Mouse (Mus musculus) thymus, postnatal 10 days (tissue): ENCODE results near the gene Cyp46a1.

Experiments
- DNase-seq, 2 experiments: peaks; one replicate each; pipeline ENCODE4 v3.0.0; 2021; ENCODE audit warnings: low spot score in 2 of 2

Cyp46a1 gene

DNA sequence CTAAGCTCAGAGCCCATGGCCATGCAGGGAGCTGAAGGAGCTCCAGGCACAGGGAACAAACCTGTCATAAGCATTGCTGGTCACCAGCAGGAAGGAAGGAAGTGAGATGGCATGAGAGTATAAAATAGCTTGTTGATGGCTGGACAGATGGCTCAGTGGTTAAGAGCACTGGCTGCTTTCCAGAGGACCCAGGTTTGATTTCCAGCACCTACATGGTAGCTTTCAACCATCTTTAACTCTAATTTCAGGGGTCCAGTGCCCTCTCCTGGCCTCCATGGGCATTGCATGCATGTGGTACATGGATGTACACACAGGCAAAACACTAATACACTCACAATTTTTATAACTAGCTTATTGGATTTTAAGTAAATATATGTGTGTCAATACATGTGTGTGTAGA lies 21.8 kb downstream of the Cyp46a1 start:
- no peak for DNase-seq

DNA sequence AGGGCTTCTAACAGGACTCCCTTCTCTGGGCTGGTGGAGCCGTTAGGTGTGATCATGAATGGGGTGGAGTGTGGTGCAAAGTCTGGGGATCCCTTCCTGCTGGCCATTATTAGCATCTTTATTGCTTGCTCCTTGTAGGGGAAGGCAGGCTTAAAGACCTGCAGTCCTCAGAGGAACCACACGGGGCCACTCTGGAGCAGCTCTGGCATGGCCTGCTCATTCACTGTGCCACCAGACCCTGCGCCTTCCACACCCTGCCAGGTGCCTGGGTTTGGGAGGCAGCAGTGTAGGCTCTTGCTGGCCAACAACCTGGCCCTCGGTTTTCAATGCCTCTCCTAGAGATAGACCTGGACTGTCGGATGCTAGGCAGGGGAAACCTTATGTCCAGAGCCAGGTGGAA lies 29.6 kb downstream of the Cyp46a1 start:
- DNase-seq, result peak; percentile 5 to 37

DNA sequence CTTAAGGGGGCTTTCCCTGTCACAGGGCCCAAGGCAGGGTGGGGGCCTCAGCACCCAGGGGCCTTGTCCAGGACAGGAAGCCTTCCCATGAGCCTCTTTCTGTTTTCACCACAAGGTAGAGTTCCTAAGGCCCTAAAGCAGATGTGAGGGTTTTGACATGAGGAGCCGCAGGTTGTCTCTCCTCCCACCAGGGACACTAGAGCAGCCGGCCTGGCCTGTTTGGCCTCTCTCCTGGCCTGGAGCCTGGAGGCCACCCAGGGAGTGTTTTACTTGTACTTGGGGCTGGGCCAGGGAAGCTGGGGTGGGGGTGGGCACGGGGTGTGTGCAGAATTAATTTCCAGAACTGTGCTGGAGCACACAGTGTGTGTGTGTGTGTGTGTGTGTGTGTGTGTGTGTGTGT lies 31.2 kb downstream of the Cyp46a1 start:
- no peak for DNase-seq

DNA sequence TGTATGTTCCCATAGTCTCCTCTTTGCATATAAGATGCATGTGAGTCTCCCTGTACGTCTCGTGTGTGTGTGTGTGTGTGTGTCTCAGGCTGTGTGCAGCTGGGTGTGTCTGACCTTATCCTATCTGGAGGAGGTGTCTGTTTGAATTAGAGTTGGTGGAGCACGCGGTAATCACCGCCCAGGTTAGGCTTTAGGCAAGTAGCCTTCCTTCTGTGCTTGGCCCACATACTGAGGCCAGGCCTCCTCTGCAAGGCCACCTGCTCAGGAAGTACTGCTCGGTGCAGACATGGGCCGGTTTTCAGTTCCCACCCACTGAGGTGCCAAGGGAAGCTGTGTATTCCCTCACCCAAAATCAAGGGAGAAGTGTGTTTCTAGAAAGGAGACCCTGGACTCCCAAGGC lies 31.7 kb downstream of the Cyp46a1 start:
- DNase-seq, result no peak

DNA sequence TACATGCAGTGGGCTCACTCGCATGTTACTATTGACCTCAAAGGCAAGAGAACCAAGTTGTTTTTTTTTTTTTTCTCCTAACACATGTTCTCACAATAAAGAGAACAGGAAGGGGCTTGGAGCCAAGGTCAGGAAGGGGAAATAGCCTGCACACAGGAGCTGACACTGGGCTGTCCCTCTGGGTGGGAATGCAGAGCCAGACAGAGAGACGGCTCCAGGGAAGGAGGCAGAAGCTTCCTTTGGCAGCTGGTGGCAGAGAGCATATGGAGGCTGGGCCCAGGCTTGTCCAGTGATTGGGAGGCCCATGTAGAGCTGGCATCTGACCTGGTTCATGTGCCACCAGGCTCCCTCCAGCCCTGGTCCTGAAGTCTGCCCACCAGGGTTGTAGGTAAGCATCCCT lies 33.7 kb downstream of the Cyp46a1 start:
- no peak for DNase-seq

DNA sequence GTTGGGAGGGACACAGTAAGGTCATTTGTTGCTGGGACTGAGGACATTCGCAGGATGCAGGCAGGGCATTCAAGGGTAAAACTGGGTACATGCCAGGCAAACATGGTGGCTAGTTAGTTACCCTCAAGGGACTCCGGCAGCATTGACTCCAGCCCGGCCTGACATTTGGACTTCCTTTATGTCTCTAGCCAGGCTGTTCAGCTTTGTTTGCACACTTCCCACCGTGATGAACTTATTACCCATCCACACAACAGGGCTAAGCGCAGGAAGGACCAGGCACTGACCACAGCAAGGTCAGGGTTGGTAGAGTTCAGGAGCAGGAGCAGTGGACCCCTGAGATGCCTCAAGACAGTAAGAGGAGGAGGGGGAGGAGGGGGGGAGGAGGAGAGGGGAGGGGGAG lies 34.7 kb downstream of the Cyp46a1 start:
- DNase-seq, result no peak

DNA sequence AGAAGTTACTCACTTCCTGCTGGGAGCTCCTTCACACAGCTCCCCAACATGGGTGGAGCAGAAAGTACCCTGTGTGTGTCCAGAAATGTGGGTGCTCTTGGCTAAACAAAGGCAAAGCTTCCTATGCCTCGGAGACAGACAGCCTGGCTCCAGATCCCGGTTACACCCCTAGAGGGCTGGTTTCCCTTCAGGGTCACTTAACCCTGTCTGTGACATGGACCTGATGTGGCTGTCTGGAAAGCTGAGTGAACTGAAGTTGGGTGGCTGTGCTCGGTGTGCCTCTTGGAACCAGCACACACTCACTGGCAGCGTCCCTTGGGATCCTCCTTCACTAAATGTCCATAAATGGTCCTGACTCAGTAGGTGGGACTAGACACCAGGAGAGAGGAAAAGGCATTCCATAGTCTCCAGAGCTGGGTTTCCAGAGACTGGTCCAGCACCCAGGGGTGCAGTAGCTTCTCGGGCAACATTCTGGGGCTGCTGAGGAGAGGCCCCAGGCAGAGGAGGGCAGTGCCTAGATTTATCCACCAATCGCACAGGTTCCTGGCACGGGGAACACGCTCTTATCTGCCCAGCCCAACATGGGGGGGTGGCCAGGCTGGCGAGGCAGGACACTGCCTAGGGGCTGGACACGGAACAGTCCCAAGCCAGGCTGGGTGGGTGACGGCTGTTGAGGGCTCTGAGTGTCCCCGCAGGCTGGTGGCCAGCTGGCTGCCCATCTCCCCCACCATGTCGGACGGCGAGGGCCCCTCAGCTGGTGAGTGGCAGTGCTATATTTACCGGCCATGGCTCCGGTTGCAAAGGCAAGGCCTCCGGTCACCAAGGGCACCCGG lies 36.6 kb downstream of the Cyp46a1 start, which contains the start of gene Eml1:
Gene Eml1 (plus strand): TSS at position 362 of the 833 bp plus-strand sequence.
- DNase-seq, result no peak

DNA sequence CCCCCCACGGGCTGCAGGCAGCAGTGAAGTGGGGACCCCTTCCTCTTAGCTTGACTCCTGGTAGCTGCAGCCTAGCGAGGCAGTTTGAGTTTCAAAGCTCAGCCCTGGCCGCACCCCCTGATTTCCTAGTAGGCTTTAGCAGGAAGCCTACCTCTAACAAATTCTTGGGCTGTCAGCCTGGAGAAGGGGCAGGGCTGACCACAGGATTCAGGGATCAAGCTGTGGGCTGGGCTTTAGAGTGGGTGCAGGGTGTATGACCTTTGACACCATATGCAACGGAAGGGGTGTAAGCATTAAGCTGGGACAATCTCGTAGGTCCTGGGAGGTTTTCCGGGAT lies 37.2 kb downstream of the Cyp46a1 start:
- DNase-seq, result no peak

DNA sequence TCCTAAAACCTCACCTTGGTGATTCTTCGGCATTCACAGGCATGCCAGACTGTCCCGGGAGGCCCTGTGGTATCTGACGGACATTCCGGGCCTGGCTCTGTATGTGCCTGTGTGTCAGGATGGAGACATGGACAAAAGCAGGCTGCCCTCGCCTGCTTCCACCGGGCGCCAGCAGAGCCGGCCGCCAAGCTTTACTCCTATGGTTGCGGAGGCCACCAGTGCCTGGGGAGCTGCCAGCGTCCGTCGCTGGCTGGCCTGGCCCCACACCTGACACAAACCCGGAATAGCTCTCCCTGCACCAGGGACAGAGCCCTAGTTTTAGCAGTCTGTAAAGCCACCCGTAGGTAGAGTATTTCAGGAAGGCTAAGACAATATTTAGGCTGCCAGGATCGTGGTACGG lies 38.1 kb downstream of the Cyp46a1 start:
- no peak for DNase-seq

DNA sequence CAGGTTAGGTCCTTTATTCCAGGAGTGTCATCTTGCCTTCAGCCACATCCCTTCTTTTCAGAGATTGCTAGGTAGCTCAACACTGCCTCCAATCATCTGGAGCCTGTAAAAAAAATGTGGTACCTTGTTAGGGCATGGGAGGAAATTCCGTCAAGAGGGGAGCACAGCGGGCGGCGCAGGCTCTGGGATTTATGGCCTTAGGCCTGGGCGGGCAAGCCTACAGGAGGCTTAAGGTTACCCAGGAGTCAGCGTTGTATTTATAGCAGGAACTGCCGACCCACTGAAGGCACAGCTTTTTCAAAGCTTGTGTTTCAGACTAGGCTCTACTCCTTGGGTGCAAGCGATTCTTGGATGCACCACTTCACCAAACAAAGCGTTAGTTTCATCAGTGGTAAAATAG lies 39.4 kb downstream of the Cyp46a1 start:
- no peak for DNase-seq

DNA sequence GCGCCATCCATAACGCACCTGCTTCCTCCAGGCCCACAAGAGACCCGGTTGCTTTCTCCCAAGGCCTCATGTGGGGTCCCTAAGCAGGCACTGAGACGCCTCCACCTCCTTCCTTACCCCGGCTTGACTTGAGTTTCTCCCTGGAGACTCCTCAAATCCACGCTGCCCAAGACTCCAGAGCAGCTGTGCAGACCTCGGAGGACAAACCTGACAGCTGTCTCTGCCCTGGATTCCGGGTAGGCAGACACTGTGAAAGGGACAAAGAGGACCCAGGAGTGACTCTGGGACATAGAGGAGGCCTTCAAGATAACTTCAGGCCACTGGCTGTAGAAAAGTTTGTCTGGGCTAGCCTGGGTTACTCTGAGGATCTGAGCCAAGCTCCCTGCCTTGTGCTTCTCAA lies 40.5 kb downstream of the Cyp46a1 start:
- DNase-seq, result no peak

DNA sequence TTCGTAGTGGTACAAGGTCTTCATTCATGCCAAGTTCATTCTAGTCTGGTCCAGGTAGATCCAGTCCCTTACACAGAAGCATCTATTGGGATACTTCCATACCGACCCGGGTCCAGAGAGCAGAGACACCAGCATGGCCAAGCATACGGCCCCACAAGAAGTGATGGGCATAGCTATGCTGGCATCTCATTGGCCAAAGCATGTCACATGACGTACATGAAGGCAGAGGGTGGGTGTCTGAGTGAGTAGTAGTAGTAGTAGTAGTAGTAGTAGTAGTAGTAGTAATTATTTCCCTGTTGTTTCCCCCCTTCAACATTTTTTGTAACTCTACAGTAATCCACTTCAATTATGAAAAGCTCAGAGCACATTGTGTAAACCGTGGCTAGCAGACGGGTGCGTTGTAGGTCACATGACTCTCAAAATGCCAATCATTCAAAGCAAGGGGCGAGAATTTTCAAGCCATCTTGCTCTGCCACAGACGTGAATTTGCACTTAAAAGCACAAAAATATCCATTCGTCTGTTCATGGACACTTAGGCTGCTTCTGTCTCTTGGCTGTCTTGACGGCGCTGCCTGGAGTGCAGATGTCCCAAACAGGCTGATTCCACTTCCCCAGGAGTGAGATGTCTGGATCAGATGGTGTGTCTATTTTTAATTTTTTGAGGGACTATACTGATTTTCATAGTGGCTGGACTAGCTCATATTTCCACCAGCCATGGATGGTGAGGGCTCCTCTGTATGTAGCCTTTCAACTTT lies 44.4 kb downstream of the Cyp46a1 start:
- no peak for DNase-seq

DNA sequence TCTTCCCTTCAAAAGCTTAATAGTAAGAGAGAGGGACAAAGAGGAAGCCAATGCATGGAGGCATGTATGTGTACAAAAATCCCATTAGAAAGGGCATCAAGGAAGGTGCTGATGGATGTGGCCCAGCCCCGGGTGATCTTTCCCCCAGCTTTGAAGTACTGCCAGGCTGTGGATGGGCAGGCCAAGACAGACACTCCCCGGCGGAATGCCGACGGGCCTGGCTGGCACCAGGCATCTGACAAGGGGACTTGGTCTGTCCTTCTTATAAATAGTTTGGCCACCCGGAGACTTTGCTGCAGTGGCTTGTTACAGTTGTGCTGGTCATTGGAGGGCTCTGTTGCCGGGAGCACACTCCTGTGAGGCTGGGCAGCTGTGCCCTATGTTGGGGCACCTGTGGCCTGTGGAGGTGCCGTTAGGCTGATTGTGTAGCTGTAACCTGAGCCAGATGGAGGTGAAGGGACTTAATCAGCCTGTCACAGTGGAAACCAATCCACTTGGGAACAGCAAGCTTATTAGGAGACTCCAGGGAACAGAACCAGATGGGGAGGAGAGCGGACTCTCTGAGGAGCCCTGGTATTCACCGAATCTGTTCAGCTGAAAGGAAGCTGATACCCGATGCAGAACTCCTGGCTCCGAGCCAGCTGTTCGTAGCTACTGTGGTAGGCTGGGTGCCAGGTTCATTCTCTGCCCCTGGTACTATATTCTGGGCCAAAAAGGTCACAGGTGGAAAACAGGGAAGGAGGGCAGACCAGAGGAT lies 52.5 kb downstream of the Cyp46a1 start:
- no peak for DNase-seq

DNA sequence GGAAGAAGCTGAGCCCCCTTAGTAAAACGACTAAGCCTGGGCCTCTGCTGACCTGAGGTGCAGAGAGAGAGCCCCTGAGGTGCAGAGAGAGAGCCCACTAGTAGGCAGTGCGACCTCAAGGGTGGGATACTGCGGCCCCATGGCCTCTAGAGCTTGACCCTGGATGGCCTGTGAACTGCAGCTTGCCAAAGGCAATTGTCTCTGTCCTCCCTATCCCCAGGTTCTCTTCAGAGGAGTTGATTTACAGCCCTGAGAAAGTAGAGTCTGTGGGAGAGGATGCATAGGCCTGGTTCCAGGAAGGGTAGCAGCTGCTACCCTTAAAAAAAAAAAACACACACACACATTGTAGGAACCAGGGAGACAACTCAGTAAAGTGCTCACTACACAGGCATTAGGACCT lies 55.5 kb downstream of the Cyp46a1 start:
- no peak for DNase-seq

DNA sequence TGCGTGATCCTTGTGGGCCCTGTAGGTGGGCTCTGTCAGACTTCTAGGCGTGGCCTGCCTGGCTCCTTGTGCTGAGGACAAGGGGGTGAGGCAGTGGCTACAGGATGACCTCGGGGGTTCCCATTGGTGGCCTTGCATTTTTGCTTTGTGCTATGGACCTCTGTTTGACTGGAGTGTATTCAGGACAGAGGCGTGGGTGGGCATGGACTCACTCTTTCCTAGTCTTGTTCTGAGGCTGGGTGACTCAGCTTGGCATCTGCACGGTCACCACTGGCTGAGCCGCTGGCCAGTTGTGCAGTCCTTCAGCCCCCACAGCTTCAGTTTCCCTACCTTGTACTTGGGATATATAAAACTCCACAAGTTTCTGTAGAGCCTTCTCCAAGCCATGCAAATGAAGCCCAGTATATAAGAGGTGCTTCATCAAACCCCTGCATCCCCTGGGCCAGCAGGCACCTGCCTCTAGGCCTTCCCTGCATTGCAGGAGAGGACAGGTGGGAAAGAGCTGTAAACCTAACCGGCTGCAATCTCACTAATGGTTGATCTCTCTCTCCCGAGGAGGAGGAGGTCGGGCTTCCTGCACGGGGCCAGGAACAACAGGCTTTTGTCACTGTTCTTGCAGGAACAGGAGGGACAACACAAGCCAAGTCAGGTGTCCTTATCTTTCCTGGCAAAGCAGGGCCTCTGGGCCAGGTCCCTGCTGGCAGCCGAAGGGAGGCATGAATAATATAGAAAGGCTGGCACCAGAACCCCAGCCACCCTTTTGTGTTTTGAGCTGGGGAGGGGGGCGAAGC lies 58.3 kb downstream of the Cyp46a1 start:
- no peak for DNase-seq

DNA sequence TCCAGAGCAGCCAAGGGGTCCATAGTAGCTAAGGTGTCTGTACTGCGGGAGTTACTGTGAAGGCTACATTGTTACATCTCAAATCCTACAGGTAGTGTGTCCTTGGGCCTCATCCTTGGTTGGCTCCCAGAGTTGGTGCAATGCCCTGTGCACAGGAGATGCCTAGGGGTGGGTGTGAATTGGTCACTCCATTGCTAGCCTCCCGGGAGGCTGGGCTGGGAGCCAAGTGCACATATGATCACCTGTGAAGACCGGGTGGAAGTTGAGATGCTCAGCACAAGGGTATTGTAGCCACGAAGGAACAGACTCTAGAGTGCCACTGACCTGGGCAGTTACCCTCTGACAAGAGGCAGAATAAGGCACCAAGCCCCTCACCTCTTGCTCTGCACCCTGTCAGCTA lies 58.9 kb downstream of the Cyp46a1 start:
- no peak for DNase-seq

DNA sequence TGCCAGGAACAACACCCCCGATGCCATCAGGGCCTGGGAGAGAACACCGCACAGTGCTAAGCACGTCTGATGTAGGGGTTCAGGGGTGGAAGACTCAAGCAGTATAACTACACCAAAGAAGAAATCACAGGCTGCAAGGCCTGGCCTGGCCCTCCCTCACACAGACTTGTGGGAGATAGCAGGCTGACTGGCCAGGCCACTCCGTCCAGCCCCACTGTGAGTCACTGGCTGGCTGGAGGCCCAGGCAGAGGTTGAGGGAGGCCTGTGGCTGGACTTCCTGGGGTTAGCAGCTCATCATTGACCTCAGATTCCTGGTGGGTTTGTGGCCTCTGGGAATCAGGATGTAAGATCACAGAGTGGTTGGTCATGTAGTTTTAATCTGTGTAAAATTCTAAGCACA lies 59.5 kb downstream of the Cyp46a1 start:
- DNase-seq, result no peak

DNA sequence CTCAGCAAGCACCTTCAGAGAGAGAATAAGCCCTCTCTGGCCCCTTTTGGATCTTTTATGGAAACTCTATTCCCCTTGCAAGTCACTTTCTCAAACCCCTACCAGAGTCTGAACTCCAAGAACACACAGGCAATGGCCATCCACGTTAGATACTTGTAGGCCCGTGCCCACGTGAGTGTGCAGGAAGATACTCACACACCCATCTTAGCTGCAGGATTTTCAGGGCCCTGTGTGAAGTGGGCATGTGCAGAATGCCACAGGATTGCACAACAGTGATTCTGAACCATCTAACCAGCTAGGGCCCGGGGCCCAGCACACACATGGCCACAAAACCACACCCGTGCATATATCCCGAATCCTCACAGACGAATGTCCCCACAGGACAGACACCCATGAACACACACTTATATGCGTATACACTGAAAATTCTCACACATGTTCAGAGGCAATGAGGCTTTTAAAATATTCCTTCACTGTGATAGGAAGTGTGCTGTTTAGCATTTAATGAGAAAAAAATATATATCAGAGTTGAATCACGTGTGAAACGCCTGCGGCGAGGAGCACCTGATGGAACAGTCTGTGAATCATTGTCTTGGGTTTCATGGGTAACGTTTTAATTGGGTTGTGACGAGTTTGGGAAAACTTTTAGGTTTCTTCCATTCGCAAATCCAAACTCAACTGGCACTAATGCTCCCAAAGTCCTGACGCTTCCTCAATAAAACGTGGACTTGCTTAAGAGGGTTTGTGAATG lies 60.5 kb downstream of the Cyp46a1 start:
- DNase-seq, result no peak

DNA sequence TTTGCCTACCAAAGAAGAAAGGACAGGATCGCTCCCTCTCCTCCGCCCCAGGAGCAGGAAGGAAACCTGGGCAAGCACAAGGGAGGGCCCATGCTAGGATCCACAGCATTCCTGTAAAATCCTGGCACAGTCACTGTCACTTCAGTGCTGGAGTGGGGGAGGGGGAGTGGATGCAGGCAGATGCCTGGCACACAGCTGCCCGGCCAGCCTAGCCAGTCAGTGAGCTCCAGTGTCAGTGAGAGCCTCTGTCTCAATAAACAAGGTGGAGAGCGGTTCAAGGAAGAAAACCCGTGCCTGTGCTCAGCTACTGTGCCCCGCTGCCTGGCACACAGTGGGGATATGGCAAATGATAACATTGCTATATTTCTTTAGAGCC lies 61.1 kb downstream of the Cyp46a1 start:
- DNase-seq, result no peak

DNA sequence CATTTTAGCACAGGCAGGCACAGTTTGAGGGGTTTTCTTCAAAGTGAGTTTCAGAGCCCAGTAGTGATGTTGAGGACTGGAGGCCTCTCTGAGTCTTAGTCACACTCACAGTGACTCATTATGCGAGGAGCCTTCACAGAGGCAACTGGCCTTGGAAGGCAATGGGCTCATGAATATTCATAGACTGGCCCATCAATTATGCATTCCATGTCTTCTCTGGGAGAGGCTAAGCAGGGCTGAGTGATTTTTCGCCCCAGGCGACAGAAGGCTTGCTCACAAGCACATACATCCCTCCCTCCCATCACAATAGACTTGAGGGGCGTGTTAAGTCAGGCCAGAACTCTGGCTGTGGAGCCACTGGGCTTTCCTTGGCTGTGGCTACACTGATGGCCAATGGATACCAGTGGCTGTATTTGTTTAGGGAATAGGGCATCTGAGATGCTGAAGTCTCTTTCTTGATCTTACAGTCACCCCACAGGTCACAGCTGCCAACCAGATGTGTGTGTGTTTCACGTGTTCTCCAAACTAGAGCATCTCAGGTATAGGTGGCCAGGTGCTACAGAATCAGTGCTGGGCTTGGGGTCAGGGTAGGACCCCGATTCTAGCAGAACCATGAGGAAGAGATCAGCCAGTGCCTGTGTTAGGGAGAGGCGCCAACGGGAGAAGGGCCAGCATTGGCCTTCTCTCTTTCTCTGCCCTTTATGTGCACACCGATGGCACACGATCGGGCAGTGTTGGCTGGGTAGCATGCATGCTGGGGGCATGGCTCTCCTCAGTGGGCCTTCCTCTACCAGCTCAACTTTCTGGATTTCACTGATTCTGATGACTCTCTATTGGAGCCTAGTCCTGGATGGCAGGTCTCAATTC lies 62.1 kb downstream of the Cyp46a1 start:
- no peak for DNase-seq
